Mouse (Mus musculus) hindbrain, postnatal 0 days (tissue): ENCODE data around the gene Sik2. TPM values are rescaled to one million over a fixed set of nuclear protein-coding genes. Genes with fewer than 3 reads are reported as not detected.
A peak's percentile ranks its signal among the peaks of the same experiment; 100 is the strongest.

Source experiments
- ATAC-seq: fragments of 200-750 bp; cut with Nextera tagmentation; 2 replicates; pipeline ENCODE4 v1.8.0; 2017; ENCODE audit warnings: mild to moderate bottlenecking, moderate TSS enrichment, moderate library complexity
- DNase-seq: peaks from one replicate; pipeline ENCODE4 v3.0.0-alpha.2; 2015; ENCODE audit warnings: low spot score
- H3K27ac ChIP-seq: fragments of 300-500 bp; sonication (generic); 2 replicates; pipeline ENCODE4 v1.5.1; 2014; ENCODE audit warnings: mild to moderate bottlenecking
- H3K27me3 ChIP-seq: fragments of 300-500 bp; sonication (generic); 2 replicates; pipeline ENCODE4 v1.6.1; 2014; ENCODE audit warnings: low read length, mixed read lengths; ENCODE audit not compliant: insufficient read depth
- H3K36me3 ChIP-seq: fragments of 300-500 bp; sonication (generic); 2 replicates; pipeline ENCODE4 v1.6.1; 2014; ENCODE audit warnings: low read length, mixed read lengths; ENCODE audit not compliant: insufficient read depth
- H3K4me1 ChIP-seq: fragments of 300-500 bp; sonication (generic); 2 replicates; pipeline ENCODE4 v1.6.1; 2014; ENCODE audit warnings: antibody characterized with exemption, low read length, mixed read lengths; ENCODE audit not compliant: insufficient read depth
- H3K4me2 ChIP-seq: fragments of 300-500 bp; sonication (generic); 2 replicates; pipeline ENCODE4 v1.6.1; 2014; ENCODE audit warnings: low read depth, mild to moderate bottlenecking, low read length, moderate library complexity, mixed read lengths
- H3K4me3 ChIP-seq: fragments of 300-500 bp; sonication (generic); 2 replicates; pipeline ENCODE4 v1.5.1; 2014; ENCODE audit warnings: low read length
- H3K9ac ChIP-seq: fragments of 300-500 bp; sonication (generic); replicated peaks from 2 replicates; pipeline ENCODE4 v1.6.1; 2014; ENCODE audit warnings: mild to moderate bottlenecking, low read length, moderate library complexity, mixed read lengths
- H3K9me3 ChIP-seq: fragments of 300-500 bp; sonication (generic); 2 replicates; pipeline ENCODE4 v1.6.1; 2016; ENCODE audit warnings: low read length, mixed read lengths
- CTCF ChIP-seq: IDR thresholded peaks from 2 replicates; pipeline ENCODE4 v1.5.1; 2016; ENCODE audit warnings: antibody characterized with exemption, control low read depth, low read depth
- WGBS: fragments of 180-500 bp; shearing (Covaris S2); extraction: QIAGEN DNeasy Blood & Tissue Kit; methylation state at CpG from one replicate; pipeline ENCODE4 v1.1.7; 2014; 5-methylcytosine and 5-hydroxymethylcytosine counted together
- polyA plus RNA-seq: library from polyadenylated mRNA; unstranded; fragments of >200 nt; fragmentation: Nextera tagmentation; extraction: Ambion mirVana; gene quantifications from 2 replicates; pipeline ENCODE4 v1.2.1, GENCODE M21; 2015
- total RNA-seq: library from RNA; depleted of rRNA; stranded (reverse); fragments of >200 nt; gene quantifications from 2 replicates; pipeline ENCODE4 v1.2.3, GENCODE M21; 2014

The Sik2 gene
- total and polyA plus RNA-seq, 2 experiments from 2014 or later, result 13.0 to 24.4 TPM

GRCm38 (mm10) chr9:50875470-50875869 is 133.4 kb downstream of the Sik2 start:
- Histone ChIP-seq H3K4me2 (no peak overlapping the region), H3K4me1 (no peaks in the 10 kb centered on the region), H3K9ac (no peak overlapping the region), H3K4me3 (no peak overlapping the region), H3K36me3 (peaks cover 31% of the 10 kb centered on the region; the same call in 1 of the 2 replicates), H3K27ac (no peak overlapping the region), H3K27me3 (no peaks in the 10 kb centered on the region), H3K9me3 (no peaks in the 10 kb centered on the region)
- no peak for TF ChIP-seq CTCF
- ATAC-seq (no peak), DNase-seq (no peak)
- 92% methylated on average over 4 of the region's 4 CpGs for WGBS

DNA sequence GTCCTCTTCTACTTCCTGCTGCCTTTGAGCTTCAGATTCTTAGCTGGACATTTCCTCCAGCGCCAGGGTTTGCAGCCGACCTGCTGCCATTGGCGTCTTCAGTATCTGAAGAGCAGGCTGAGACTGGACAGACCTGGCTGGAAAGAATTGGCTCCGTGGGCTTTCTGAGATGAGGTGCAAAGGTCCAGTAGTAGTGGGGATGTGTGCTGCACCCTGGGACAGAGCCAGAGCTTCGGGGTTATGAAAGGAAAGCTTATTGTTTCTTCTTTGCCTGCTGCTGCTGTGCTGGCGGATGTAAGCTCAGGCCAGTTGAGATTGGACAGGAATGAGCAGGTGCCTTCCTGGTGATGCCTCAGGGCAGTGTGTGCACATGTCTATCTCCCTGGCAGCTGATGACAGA is 134.8 kb downstream of the Sik2 start:
- WGBS, result 77% methylated on average over 6 of the region's 6 CpGs
- Histone ChIP-seq H3K9ac (no peak overlapping the region), H3K4me1 (no peaks in the 10 kb centered on the region), H3K27ac (peak overlapping the region; percentile 1; the same call in 1 of the 2 replicates), H3K4me3 (no peak overlapping the region), H3K9me3 (no peaks in the 10 kb centered on the region), H3K27me3 (no peaks in the 10 kb centered on the region), H3K4me2 (no peak overlapping the region), H3K36me3 (peaks cover 23% of the 10 kb centered on the region; the same call in 1 of the 2 replicates)
- no peak for TF ChIP-seq CTCF
- peak; percentile 63; the same call in 1 of the 2 replicates for ATAC-seq
- DNase-seq, result no peak

DNA sequence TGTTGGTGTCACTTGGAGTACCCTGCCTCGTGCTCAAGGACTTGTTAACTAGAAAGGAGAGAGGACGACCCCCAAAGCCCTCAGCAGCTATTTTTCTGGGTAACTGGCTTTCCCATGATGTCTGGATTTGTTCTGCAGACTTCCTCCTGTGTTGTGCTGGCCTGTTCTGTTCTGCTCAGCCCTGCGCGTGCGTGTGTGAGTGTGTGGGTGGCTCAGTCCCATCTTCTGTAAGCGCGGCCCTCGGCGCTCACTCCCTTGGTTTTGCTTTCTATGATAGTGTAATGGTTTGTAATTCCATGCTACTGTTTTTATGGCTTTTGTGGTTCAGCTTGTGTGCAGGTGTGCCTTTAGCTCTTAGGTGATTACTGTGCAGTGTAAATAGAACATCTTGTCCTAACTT is 135.7 kb downstream of the Sik2 start:
- WGBS, result 91% methylated on average over 9 of the region's 9 CpGs
- Histone ChIP-seq H3K4me2 (no peak overlapping the region), H3K27ac (no peak overlapping the region), H3K9me3 (no peaks in the 10 kb centered on the region), H3K36me3 (peaks cover 19% of the 10 kb centered on the region; the same call in 1 of the 2 replicates), H3K27me3 (no peaks in the 10 kb centered on the region), H3K4me3 (no peak overlapping the region), H3K9ac (no peak overlapping the region), H3K4me1 (no peaks in the 10 kb centered on the region)
- ATAC-seq (no peak), DNase-seq (no peak)
- TF ChIP-seq CTCF, result no peak

GRCm38 (mm10) chr9:50868182-50868581 is 140.7 kb downstream of the Sik2 start:
- Histone ChIP-seq H3K27ac (no peak overlapping the region), H3K4me1 (no peaks in the 10 kb centered on the region), H3K9me3 (no peaks in the 10 kb centered on the region), H3K9ac (no peak overlapping the region), H3K4me2 (no peak overlapping the region), H3K27me3 (no peaks in the 10 kb centered on the region), H3K36me3 (peaks cover 41% of the 10 kb centered on the region), H3K4me3 (no peak overlapping the region)
- DNase-seq (no peak), ATAC-seq (no peak)
- 65% methylated on average over 2 of the region's 2 CpGs for WGBS
- no peak for TF ChIP-seq CTCF

GRCm38 (mm10) chr9:50867015-50867414 is 141.9 kb downstream of the Sik2 start:
- Histone ChIP-seq H3K36me3 (peaks cover 49% of the 10 kb centered on the region), H3K27me3 (no peaks in the 10 kb centered on the region), H3K9ac (no peak overlapping the region), H3K4me3 (no peak overlapping the region), H3K4me2 (no peak overlapping the region), H3K9me3 (no peaks in the 10 kb centered on the region), H3K27ac (no peak overlapping the region), H3K4me1 (no peaks in the 10 kb centered on the region)
- WGBS, result 93% methylated on average over 6 of the region's 6 CpGs
- no peak for TF ChIP-seq CTCF
- ATAC-seq, result no peak
- no peak for DNase-seq

- H3K27ac ChIP-seq, result no peak overlapping the region
- DNase-seq (no peak), ATAC-seq (no peak)
- no peaks in the 10 kb centered on the region for H3K27me3 ChIP-seq
- no peaks in the 10 kb centered on the region for H3K9me3 ChIP-seq
- H3K4me1 ChIP-seq, result no peaks in the 10 kb centered on the region
- peaks cover 56% of the 10 kb centered on the region for H3K36me3 ChIP-seq
- no peak overlapping the region for H3K4me2 ChIP-seq
- TF ChIP-seq CTCF, result no peak
- H3K4me3 ChIP-seq, result no peak overlapping the region
- WGBS, result 82% methylated on average over 8 of the region's 8 CpGs
- no peak overlapping the region for H3K9ac ChIP-seq
Measured at GRCm38 (mm10) chr9:50865803-50866202, 143.1 kb downstream of the Sik2 start.

DNA sequence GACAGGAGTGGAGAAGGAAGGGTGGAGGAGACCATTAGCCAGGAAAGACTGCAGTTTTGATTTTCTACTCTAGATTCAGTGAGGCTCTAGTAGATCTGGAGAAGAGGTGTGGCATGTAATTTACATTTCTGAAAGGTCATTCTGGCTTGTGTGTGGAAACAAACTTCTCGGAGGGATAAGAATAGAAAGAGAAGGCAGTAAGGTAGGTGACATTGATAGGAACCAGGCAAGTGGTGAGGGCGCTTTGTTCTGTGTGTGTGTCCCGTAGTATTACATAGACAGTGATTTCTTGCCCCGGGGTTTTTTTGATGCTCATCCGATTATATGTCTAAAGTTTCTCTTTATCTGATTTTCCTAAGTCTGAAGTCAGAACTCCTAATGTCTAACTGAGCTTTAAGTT is 144.0 kb downstream of the Sik2 start:
- H3K4me2 ChIP-seq, result no peak overlapping the region
- 94% methylated on average over 5 of the region's 5 CpGs for WGBS
- DNase-seq (no peak), ATAC-seq (no peak)
- no peaks in the 10 kb centered on the region for H3K9me3 ChIP-seq
- no peak for TF ChIP-seq CTCF
- no peak overlapping the region for H3K9ac ChIP-seq
- no peaks in the 10 kb centered on the region for H3K4me1 ChIP-seq
- H3K36me3 ChIP-seq, result peaks cover 49% of the 10 kb centered on the region
- no peaks in the 10 kb centered on the region for H3K27me3 ChIP-seq
- H3K4me3 ChIP-seq, result no peak overlapping the region
- no peak overlapping the region for H3K27ac ChIP-seq
